Mouse (Mus musculus): ENCODE measurements around the gene Hspbp1. TPM values are rescaled to one million over a fixed set of nuclear protein-coding genes. Genes with fewer than 3 reads are reported as not detected.

Hspbp1 gene
- polyA plus RNA-seq, 1 experiment from 2014 or later: 115 TPM

DNA sequence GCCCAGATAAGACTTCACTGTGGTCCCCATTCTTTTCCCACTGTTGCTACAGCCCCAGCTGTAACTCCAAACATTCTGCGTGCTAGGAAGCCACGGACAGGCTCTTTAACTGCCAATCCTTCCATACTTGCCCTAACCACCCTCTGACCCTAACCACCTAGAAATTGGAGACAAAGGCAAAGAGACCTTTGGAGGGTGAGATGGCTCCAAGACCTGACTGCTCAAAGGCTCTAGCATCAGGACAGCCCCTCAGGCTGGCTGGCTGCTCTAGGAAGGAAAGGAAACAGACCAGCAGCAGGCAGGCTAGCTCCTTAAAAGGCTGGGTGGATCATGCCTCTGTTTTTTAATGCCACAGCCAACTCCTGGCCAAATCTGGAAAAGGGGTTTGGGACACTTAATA lies 30.6 kb downstream of the Hspbp1 start:
- no peak for DNase-seq (ENCODE audit: low spot score)
- no peaks in the 10 kb centered on the region for H3K9me3 ChIP-seq (ENCODE audit: control insufficient read depth, low read length)
- peaks cover 9% of the 10 kb centered on the region; the same call in 1 of the 2 replicates for H3K4me1 ChIP-seq (replicated peaks; ENCODE audit: control insufficient read depth, insufficient read depth, low read length)
- H3K9ac ChIP-seq (ENCODE audit: low read length): no peak overlapping the region
- no peak overlapping the region for H3K27ac ChIP-seq (ENCODE audit: low read depth, low read length)
- no peaks in the 10 kb centered on the region for H3K27me3 ChIP-seq (ENCODE audit: control insufficient read depth, insufficient read depth, low read length)
- 94% methylated on average over 2 of the region's 2 CpGs for WGBS
- ATAC-seq (replicated peaks; ENCODE audit: low FRiP score): no peak
- H3K36me3 ChIP-seq (ENCODE audit: control insufficient read depth, insufficient read depth, low read length): no peaks in the 10 kb centered on the region; the same call in 1 of the 2 replicates
- no peak overlapping the region for H3K4me3 ChIP-seq (ENCODE audit: low read depth, low read length)
- no peak overlapping the region for H3K4me2 ChIP-seq (ENCODE audit: low read depth, low read length, severe bottlenecking)

DNA sequence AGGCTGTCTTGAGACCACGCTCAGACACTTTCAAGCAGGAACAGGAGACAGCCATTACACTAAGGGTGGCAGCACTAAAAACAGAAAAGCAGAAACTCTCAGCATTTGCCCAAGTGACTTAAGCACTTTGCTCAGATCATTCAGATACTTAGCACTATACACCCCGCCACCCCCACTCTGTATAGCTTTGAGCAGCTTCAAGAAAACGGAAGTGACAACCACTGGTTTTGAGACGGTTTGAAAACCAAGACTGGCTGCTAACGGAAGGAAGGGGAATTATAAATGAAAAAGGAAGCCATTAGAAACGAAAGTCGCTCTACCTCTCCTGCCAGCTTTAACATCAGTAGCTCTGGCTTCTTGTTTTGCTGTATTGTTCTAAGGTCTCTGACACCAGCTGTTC lies 31.1 kb downstream of the Hspbp1 start:
- no peak overlapping the region for H3K27ac ChIP-seq (ENCODE audit: low read depth, low read length)
- H3K4me3 ChIP-seq (ENCODE audit: low read depth, low read length): no peak overlapping the region
- ATAC-seq (replicated peaks; ENCODE audit: low FRiP score) (no peak), DNase-seq (ENCODE audit: low spot score) (no peak)
- WGBS: 92% methylated on average over 7 of the region's 7 CpGs
- H3K27me3 ChIP-seq (ENCODE audit: control insufficient read depth, insufficient read depth, low read length): no peaks in the 10 kb centered on the region
- H3K36me3 ChIP-seq (ENCODE audit: control insufficient read depth, insufficient read depth, low read length): no peaks in the 10 kb centered on the region; the same call in 1 of the 2 replicates
- no peaks in the 10 kb centered on the region for H3K9me3 ChIP-seq (ENCODE audit: control insufficient read depth, low read length)
- peaks cover 9% of the 10 kb centered on the region; the same call in 1 of the 2 replicates for H3K4me1 ChIP-seq (replicated peaks; ENCODE audit: control insufficient read depth, insufficient read depth, low read length)
- no peak overlapping the region for H3K9ac ChIP-seq (ENCODE audit: low read length)
- no peak overlapping the region for H3K4me2 ChIP-seq (ENCODE audit: low read depth, low read length, severe bottlenecking)

GRCm38 (mm10) chr7:4653351-4653750 lies 31.5 kb downstream of the Hspbp1 start:
- no peak overlapping the region for H3K27ac ChIP-seq (ENCODE audit: low read depth, low read length)
- no peak overlapping the region for H3K9ac ChIP-seq (ENCODE audit: low read length)
- H3K4me2 ChIP-seq (ENCODE audit: low read depth, low read length, severe bottlenecking): no peak overlapping the region
- no peak for DNase-seq (ENCODE audit: low spot score)
- ATAC-seq (replicated peaks; ENCODE audit: low FRiP score): no peak
- H3K36me3 ChIP-seq (ENCODE audit: control insufficient read depth, insufficient read depth, low read length): no peaks in the 10 kb centered on the region; the same call in 1 of the 2 replicates
- WGBS: 85% methylated on average over 5 of the region's 5 CpGs
- peaks cover 9% of the 10 kb centered on the region; the same call in 1 of the 2 replicates for H3K4me1 ChIP-seq (replicated peaks; ENCODE audit: control insufficient read depth, insufficient read depth, low read length)
- no peak overlapping the region for H3K4me3 ChIP-seq (ENCODE audit: low read depth, low read length)
- H3K9me3 ChIP-seq (ENCODE audit: control insufficient read depth, low read length): no peaks in the 10 kb centered on the region
- H3K27me3 ChIP-seq (ENCODE audit: control insufficient read depth, insufficient read depth, low read length): no peaks in the 10 kb centered on the region

- H3K4me1 ChIP-seq (replicated peaks; ENCODE audit: control insufficient read depth, insufficient read depth, low read length): peaks cover 6% of the 10 kb centered on the region; the same call in 1 of the 2 replicates
- DNase-seq (ENCODE audit: low spot score) (peak; percentile 23), ATAC-seq (replicated peaks; ENCODE audit: low FRiP score) (no peak)
- 95% methylated on average over 5 of the region's 5 CpGs for WGBS
- no peaks in the 10 kb centered on the region for H3K9me3 ChIP-seq (ENCODE audit: control insufficient read depth, low read length)
- no peak overlapping the region for H3K9ac ChIP-seq (ENCODE audit: low read length)
- H3K36me3 ChIP-seq (ENCODE audit: control insufficient read depth, insufficient read depth, low read length): no peaks in the 10 kb centered on the region; the same call in 1 of the 2 replicates
- no peak overlapping the region for H3K4me2 ChIP-seq (ENCODE audit: low read depth, low read length, severe bottlenecking)
- no peaks in the 10 kb centered on the region for H3K27me3 ChIP-seq (ENCODE audit: control insufficient read depth, insufficient read depth, low read length)
- no peak overlapping the region for H3K27ac ChIP-seq (ENCODE audit: low read depth, low read length)
- H3K4me3 ChIP-seq (ENCODE audit: low read depth, low read length): no peak overlapping the region
Observed at GRCm38 (mm10) chr7:4652726-4653125, 32.1 kb downstream of the Hspbp1 start.

GRCm38 (mm10) chr7:4651581-4651980 lies 33.3 kb downstream of the Hspbp1 start:
- no peaks in the 10 kb centered on the region for H3K9me3 ChIP-seq (ENCODE audit: control insufficient read depth, low read length)
- H3K9ac ChIP-seq (ENCODE audit: low read length): no peak overlapping the region
- H3K4me2 ChIP-seq (ENCODE audit: low read depth, low read length, severe bottlenecking): no peak overlapping the region
- H3K27me3 ChIP-seq (ENCODE audit: control insufficient read depth, insufficient read depth, low read length): no peaks in the 10 kb centered on the region
- no peak overlapping the region for H3K27ac ChIP-seq (ENCODE audit: low read depth, low read length)
- DNase-seq (ENCODE audit: low spot score): peak; percentile 19
- ATAC-seq (replicated peaks; ENCODE audit: low FRiP score): no peak
- H3K4me3 ChIP-seq (ENCODE audit: low read depth, low read length): no peak overlapping the region
- H3K4me1 ChIP-seq (replicated peaks; ENCODE audit: control insufficient read depth, insufficient read depth, low read length): no peaks in the 10 kb centered on the region
- no peaks in the 10 kb centered on the region; the same call in 1 of the 2 replicates for H3K36me3 ChIP-seq (ENCODE audit: control insufficient read depth, insufficient read depth, low read length)
- 87% methylated on average over 8 of the region's 8 CpGs for WGBS

GRCm38 (mm10) chr7:4647992-4648391 lies 36.9 kb downstream of the Hspbp1 start:
- no peak for ATAC-seq (replicated peaks; ENCODE audit: low FRiP score)
- Histone ChIP-seq H3K27me3 (ENCODE audit: control insufficient read depth, insufficient read depth, low read length) (no peaks in the 10 kb centered on the region), H3K4me2 (ENCODE audit: low read depth, low read length, severe bottlenecking) (no peak overlapping the region), H3K9me3 (ENCODE audit: control insufficient read depth, low read length) (no peaks in the 10 kb centered on the region), H3K4me1 (replicated peaks; ENCODE audit: control insufficient read depth, insufficient read depth, low read length) (no peaks in the 10 kb centered on the region), H3K27ac (ENCODE audit: low read depth, low read length) (no peak overlapping the region), H3K9ac (ENCODE audit: low read length) (no peak overlapping the region), H3K36me3 (ENCODE audit: control insufficient read depth, insufficient read depth, low read length) (peaks cover 4% of the 10 kb centered on the region), H3K4me3 (ENCODE audit: low read depth, low read length) (no peak overlapping the region)
- WGBS: 88% methylated on average over 2 of the region's 2 CpGs
- peak; percentile 36 for DNase-seq (ENCODE audit: low spot score)

DNA sequence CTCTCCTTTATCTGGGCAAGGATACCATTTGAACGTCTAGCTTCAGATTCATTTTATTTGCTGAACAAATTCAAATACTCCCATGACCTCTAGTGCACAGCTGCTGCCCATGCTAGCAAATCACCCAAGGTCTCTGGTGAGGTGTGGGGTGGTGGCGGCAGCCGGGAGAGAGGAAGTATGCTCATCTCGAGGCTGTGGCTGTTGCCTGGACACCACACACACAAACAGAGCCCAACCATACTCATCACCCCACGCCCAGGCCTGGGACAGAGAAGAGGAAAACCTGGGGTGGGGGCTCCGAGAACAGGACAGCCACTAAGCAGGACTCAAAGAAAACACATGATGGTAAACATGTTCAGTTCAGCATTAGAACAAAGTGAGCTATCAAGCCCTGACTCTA lies 37.6 kb downstream of the Hspbp1 start:
- H3K27ac ChIP-seq (ENCODE audit: low read depth, low read length): no peak overlapping the region
- ATAC-seq (replicated peaks; ENCODE audit: low FRiP score): no peak
- H3K27me3 ChIP-seq (ENCODE audit: control insufficient read depth, insufficient read depth, low read length): no peaks in the 10 kb centered on the region
- no peaks in the 10 kb centered on the region for H3K4me1 ChIP-seq (replicated peaks; ENCODE audit: control insufficient read depth, insufficient read depth, low read length)
- no peak overlapping the region for H3K9ac ChIP-seq (ENCODE audit: low read length)
- WGBS: 80% methylated on average over 6 of the region's 6 CpGs
- no peaks in the 10 kb centered on the region for H3K9me3 ChIP-seq (ENCODE audit: control insufficient read depth, low read length)
- H3K4me3 ChIP-seq (ENCODE audit: low read depth, low read length): no peak overlapping the region
- no peak for DNase-seq (ENCODE audit: low spot score)
- peaks cover 4% of the 10 kb centered on the region for H3K36me3 ChIP-seq (ENCODE audit: control insufficient read depth, insufficient read depth, low read length)
- no peak overlapping the region for H3K4me2 ChIP-seq (ENCODE audit: low read depth, low read length, severe bottlenecking)

DNA sequence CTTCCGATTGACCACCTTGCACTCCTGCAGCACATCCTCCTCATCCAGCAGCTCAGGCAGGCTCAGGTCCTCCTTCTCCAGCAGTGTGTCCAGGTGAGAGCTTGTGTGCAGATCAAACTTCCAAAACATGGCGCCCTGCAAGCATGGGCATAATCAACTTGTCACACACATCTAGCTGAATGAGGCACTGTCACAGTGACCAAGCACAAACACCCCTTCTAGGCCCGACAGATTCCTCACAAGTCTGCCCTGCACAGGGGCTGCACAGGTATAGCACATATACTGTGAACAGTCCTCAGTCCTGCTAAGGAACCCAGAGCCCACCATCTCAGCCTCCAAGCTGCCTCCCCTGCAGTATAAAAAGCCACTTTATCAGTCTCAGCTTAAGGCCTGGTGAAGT lies 38.1 kb downstream of the Hspbp1 start:
- no peaks in the 10 kb centered on the region for H3K27me3 ChIP-seq (ENCODE audit: control insufficient read depth, insufficient read depth, low read length)
- no peak overlapping the region for H3K27ac ChIP-seq (ENCODE audit: low read depth, low read length)
- DNase-seq (ENCODE audit: low spot score): no peak
- H3K9ac ChIP-seq (ENCODE audit: low read length): no peak overlapping the region
- WGBS: 93% methylated on average over 3 of the region's 3 CpGs
- H3K36me3 ChIP-seq (ENCODE audit: control insufficient read depth, insufficient read depth, low read length): peaks cover 6% of the 10 kb centered on the region
- H3K4me2 ChIP-seq (ENCODE audit: low read depth, low read length, severe bottlenecking): no peak overlapping the region
- no peaks in the 10 kb centered on the region for H3K9me3 ChIP-seq (ENCODE audit: control insufficient read depth, low read length)
- H3K4me3 ChIP-seq (ENCODE audit: low read depth, low read length): no peak overlapping the region
- ATAC-seq (replicated peaks; ENCODE audit: low FRiP score): no peak
- no peaks in the 10 kb centered on the region for H3K4me1 ChIP-seq (replicated peaks; ENCODE audit: control insufficient read depth, insufficient read depth, low read length)

DNA sequence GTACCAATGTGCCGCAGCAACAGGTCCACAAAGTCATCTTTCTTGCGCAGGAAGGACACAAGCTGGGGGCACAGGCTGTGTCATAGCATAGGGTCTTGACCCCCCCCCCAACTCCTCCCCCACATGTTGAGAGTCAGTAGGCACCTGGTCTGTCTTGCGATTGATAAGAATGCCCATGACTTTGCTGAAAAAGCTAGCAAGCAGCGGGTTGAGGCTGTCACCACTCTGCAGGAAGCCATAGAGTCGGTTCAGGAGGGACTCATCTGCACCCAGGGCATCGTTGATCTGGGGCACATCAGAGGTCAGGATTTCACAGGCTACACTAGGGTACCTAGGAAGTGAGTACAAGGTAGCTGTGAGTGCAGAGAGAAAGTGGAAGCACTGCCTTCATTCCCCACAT lies 41.6 kb downstream of the Hspbp1 start:
- H3K4me2 ChIP-seq (ENCODE audit: low read depth, low read length, severe bottlenecking): no peak overlapping the region
- DNase-seq (ENCODE audit: low spot score) (no peak), ATAC-seq (replicated peaks; ENCODE audit: low FRiP score) (no peak)
- H3K27me3 ChIP-seq (ENCODE audit: control insufficient read depth, insufficient read depth, low read length): no peaks in the 10 kb centered on the region
- no peaks in the 10 kb centered on the region for H3K9me3 ChIP-seq (ENCODE audit: control insufficient read depth, low read length)
- H3K9ac ChIP-seq (ENCODE audit: low read length): no peak overlapping the region
- 92% methylated on average over 6 of the region's 6 CpGs for WGBS
- H3K36me3 ChIP-seq (ENCODE audit: control insufficient read depth, insufficient read depth, low read length): peaks cover 12% of the 10 kb centered on the region
- no peak overlapping the region for H3K4me3 ChIP-seq (ENCODE audit: low read depth, low read length)
- H3K27ac ChIP-seq (ENCODE audit: low read depth, low read length): no peak overlapping the region
- H3K4me1 ChIP-seq (replicated peaks; ENCODE audit: control insufficient read depth, insufficient read depth, low read length): no peaks in the 10 kb centered on the region
